Mouse (Mus musculus): Measurements from ENCODE around the gene Magi1. TPM values are rescaled to one million over a fixed set of nuclear protein-coding genes. Genes with fewer than 3 reads are reported as not detected.

Gene Magi1
- polyA plus RNA-seq, 1 experiment = 56.4 TPM

DNA sequence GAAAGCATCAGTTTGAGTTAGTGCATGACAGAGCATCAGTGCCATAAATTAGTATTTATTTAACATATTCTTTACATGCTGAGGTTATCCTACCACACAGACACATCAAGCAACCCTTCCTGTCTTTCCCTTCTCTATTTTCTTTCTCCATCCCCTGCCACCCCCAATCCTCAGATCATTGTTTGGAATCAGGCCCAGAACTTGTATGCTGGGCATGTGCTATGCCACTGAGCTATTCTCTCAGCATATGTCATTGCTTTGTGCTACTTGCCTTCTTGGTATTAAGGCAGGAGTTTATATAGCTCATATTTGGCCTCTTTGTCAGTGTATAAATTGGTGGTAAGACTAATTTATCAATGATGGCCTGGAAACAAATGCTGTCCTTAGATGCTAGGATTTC, 494.0 kb downstream of the Magi1 start:
- DNase-seq (ENCODE audit: extremely low spot score in 1 of 2, low spot score in 1 of 2) = peak in 1 of 2 experiments; percentile 67

DNA sequence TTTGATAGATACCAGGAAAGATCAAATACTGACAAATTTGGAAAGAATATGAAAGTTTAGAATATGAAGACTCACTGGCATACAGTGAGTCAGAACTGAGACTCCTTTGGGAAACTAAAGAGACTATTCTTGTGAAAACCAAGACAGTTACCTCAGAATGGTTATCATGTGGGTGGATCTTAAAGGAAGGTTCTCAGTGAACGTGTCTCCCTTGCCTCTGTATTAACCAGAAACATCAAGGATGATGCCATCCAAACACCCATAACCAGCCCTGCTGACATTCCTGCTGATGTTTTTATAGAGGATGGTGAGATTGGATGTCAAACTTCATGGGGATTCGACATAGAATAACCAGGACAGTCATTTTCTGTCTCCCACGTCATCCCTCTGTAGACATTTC, 496.7 kb downstream of the Magi1 start:
- peak in 1 of 2 experiments; percentile 50 for DNase-seq (ENCODE audit: extremely low spot score in 1 of 2, low spot score in 1 of 2)

DNA sequence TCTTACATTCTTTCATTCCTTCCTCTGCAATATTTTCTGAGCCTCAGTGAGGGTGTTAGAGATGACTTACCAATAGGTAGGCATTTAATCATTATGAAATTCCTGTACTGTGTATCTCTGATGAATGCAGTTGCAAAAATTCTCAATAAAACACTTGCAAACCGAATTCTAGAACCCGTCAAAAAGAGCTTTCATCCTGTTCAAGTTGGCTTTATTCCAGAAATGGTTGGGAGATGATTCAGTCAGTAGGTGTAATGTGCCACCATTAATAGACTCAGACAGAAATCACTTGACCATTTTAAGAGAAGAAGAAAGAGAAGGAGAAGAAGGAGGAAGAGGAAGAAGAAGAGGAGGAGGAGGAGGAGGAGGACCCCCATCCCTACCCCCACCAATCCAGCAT, 497.5 kb downstream of the Magi1 start:
- DNase-seq (ENCODE audit: extremely low spot score in 1 of 2, low spot score in 1 of 2) = no peak

DNA sequence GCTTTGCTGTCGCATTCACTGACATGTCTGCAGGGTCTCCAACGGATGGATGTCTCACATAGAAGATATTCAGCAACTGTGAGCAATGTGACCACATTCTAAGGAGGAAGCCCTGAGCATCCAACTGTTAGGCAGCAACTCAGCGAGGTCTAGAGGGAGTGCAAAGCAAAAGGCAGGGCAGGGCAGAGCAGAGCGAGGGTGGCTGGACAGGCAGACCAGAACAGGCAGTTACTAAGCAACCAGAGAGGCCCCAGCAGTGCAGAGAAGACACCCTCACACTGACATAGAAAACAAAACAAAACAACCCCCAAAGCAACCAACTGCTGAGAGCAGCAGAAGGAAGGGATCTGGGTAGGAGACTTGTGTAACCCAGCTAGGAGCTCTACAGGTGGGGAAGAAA, 512.6 kb downstream of the Magi1 start:
- DNase-seq (ENCODE audit: extremely low spot score in 1 of 2, low spot score in 1 of 2) = no peak

DNA sequence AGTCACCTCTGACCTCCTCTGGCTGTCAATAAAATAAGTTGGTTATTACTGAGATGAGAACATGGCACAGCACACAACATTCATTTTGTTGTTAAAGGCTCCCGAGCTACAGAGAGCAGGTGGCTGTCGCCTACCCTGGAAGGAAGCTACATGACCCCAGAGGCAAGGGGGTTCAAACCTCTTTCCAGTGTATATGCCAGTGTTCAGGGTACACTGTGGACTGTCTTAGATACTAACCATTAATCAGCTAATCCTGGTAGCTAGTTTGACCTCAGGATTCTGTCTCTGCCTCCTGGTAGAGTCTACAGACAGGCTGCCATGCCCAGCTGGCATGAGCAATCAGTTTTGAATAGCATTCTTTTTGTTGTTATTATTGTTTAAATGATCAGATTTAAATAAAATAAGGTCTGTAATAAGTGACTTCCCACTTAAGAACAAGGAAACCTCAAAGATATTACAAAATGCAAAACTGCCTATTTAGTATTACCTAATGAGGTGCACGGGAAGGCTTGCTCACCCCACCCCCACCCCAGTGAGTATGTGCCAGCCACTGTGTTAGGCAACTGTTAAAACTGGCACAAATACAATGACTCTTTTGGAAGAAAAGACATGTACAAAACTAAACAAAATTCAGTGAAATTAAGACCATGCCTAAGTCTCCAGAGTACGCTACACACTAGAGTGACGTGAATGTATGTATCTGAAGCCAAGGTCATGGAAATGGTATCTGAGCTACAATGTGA, 513.3 kb downstream of the Magi1 start:
- DNase-seq (ENCODE audit: extremely low spot score in 1 of 2, low spot score in 1 of 2) = no peak

DNA sequence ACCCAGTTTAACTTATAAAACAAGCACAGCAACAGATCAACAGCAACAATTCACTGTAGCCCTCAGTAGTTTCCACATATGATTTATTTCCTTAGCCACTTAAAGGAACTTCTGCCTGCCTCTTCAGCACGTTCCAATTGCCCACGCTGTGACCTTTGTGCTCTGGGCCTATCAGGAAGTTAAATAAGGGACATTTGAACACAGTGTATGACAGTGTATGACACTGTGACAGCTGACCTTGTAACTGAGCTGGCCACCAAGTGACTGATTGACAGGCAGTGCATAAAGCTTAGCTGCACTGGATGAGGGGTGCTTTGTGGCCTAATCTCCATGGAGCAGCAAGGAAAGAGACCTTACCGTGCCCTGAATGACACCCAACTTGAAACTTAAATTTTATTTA, 525.6 kb downstream of the Magi1 start:
- DNase-seq (ENCODE audit: extremely low spot score in 1 of 2, low spot score in 1 of 2) = no peak

DNA sequence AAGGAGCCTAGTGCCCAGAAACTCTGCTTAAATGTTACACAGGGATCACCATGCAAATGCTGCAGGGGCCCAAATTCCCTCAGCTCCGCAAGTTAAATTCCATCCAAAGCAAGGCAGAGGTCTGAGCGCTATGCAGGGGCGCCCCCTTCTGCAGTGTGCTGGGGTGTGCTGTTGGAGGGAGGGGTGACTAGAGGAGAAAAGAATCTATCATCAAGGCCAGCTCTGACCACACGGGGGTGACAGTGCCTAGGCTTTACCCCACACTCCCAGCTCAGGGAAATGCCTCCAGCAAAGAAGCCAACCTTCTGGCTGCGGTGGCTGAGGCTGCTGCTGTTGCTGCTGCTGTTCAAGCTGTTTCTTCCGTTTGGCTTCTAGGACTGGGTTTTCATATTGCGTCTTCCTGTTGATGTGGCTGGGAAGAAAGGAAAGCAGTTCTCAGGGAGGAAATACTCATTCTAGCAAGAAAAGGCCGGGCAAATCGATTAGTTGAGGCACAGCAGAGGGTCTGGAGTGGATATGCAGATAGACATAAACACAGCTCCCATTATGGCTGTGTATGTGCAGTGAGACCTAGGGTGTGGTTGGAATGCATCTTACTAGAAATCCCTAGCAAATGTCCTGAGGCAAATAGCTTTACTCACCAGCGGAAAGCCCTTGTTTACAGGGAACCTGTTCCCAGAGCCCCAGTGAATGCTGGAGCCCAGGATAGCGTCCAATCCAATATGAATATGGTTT, 526.2 kb downstream of the Magi1 start:
- DNase-seq (ENCODE audit: extremely low spot score in 1 of 2, low spot score in 1 of 2) = peak; percentile 76 to 93

DNA sequence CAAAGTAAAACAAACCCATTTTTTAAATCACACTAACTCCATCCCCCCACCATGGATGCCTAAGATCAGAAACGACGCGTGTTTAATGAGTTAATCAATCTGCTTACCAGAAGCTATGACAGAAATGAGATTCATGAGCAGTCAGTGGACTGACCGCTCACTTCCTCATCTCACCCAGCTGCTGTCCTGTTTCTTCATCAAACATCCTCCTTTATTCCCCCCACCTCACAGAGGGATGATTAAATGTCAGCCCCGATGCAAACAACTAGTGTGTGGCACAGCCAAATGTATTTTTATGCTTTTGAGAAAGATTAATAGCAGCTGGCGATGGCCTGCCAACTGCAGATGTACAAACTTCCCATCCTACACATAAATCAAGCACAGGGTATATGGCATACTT, 540.6 kb downstream of the Magi1 start:
- DNase-seq (ENCODE audit: extremely low spot score in 1 of 2, low spot score in 1 of 2) = no peak

DNA sequence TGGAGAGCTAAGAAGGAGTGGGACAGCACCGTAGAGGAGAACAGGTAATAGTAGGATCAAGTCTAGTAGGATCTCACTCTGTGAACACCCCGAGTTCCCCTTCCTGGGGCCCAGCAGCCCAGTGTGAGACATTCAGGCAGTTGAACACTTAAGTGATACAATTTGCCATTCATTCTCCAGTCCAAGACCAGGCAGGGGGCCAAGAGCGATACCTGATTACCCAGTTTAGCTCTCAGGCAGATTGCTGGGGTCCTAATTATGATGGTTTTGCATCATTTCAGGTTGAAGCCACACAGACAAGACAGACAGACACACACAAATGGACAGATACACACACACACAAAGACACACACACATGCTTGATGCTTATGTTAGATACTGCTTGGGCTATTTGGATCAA, 543.9 kb downstream of the Magi1 start:
- no peak for DNase-seq (ENCODE audit: extremely low spot score in 1 of 2, low spot score in 1 of 2)

DNA sequence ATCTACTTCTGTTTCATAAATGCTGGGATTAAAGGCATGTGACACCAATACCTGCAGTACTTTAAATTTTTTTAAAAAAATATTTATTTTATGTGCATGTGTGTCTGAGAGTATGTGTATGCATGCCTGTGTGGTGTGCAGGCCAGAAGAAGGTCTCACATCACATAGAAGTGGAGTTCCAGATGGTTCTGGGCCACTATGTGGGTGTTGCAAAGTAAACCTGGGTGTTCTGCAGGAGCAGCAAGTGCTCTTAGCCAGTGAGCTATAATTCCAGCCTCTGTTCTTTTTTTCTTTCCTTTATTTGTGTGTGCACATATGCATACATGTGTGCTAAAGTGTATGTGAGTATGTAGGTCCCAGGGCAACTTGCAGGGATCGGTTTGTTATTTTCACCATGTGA, 546.6 kb downstream of the Magi1 start:
- DNase-seq (ENCODE audit: extremely low spot score in 1 of 2, low spot score in 1 of 2) = no peak

DNA sequence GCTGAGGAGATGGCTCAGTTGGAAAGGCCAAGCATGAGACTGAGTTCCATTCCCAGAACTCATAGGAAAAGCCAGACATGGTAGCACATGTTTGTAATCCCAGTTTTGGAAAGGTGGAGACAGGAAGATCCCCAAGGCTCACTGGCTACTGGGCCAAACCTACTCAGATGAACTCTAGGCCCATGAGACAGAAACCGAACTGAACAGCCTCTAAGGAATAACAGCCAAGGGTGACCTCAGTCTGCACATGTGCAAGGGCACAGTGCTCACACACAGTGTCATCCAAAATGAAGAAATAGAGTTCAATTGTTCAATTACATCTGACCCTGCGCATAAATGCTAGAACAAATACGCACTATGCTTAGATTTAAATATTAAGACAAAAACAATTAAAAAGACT, 547.6 kb downstream of the Magi1 start:
- DNase-seq (ENCODE audit: extremely low spot score in 1 of 2, low spot score in 1 of 2) = no peak

DNA sequence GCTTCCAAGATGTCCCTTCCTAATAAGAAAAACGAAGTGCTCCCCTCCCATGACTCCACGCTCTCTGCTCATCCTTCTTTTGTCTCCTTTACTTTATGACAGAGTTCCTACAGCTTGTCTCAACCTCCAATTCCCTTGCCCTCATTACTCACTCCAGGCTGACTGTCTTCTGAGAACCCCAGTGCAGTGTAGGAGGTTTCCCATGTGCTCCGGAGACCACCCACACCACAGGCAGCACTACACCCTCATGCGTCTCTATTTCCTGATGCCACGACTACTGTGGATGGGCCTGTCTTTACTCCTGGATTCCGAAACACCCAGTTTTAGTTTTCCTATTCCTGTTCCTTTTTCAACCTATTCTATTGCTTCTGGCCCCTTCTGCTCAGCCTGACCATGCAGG, 549.9 kb downstream of the Magi1 start:
- DNase-seq (ENCODE audit: extremely low spot score in 1 of 2, low spot score in 1 of 2) = peak in 1 of 2 experiments; percentile 68

DNA sequence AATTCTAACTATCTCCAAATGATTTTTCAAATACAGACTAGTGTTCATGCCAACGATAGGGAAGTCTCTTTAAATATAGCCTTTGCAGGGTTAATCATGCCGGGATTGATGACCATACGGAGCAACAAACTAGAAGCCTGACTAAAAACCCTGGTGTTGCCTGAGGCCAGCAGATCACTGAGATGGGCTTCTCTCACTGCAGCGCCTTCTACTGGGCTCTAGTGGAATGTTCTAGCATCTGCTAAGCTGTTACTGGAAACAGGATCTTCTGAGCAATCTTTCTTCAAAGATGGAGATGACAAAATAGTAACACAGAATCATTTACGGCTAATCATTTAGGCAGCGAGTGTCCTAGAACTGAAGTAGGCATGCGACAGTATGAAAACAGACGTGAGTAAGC, 554.0 kb downstream of the Magi1 start:
- no peak for DNase-seq (ENCODE audit: extremely low spot score in 1 of 2, low spot score in 1 of 2)

DNA sequence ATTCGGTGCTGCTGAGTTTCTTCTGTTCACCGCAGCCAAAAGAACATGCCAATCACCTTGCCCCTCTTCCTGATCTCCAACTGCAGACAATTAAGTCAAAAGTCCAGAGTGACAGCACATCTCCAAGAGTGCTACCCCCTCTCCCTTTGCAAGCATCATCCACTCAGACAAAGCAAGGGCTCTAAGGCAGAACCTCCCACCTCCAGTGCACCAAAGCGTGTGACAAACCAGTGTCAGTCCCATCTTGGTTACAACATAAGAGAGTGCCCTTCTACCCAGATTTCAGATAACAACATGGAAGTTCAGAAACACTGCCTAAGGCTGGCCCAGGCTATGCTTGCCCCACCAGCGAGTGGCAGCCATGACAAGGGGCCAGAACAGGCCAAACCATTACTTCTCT, 554.9 kb downstream of the Magi1 start:
- no peak for DNase-seq (ENCODE audit: extremely low spot score in 1 of 2, low spot score in 1 of 2)

DNA sequence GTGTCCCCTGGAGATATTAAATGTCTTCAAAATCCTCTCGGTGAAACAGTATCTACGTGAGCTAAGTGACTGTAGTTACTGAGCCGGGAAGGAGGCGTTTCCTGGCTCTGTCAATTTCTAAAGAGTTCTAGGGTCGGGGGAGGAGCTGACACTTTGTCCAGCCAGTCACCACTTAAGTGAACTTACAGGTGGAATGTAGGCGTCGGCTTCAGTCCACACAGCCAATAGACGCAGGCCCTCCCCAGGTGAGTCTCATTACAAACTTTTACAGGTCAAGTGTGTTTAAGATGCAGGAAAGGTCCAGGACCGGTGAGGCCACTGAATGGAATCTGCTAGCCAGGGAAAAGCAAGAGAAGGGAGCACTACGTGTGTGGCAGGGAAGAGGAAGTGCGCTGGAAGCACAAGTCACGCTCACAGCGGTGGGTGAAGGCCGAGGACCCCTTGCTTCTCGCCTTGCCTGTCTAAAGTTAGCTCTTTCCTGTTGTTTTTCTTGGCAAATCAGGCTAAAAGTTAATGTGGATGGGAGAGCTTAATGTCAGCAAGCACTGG, 556.0 kb downstream of the Magi1 start:
- no peak for DNase-seq (ENCODE audit: extremely low spot score in 1 of 2, low spot score in 1 of 2)

DNA sequence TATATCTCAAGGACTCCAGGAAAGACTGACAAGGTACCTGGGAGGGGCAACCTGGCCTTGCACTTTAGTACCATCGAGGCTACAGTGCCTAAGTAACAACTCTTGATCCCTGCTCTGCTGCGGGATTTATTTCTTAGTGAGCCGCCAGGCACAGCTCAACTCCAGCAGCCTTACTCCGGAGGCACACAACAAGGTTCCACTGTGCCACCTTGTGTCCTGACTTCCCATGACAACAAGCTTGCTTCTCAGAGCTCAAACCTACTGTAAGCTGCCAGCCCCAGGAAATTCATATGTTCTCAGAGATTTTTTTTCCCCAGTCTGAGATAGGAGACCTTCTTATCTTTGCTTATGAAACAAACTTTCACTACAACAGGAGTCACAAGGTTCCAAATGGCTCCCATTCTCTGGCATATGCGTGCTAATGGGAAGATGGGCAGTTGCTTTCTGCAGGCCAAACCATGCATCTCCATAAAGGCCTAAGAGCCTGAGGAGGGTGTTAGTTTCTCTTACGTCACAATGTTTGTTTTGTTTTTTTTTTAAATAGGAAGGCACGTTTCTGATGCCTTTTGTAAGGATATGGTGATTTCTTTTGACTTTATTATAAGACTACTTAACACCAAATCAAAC, 556.8 kb downstream of the Magi1 start:
- DNase-seq (ENCODE audit: extremely low spot score in 1 of 2, low spot score in 1 of 2) = peak in 1 of 2 experiments; percentile 59

DNA sequence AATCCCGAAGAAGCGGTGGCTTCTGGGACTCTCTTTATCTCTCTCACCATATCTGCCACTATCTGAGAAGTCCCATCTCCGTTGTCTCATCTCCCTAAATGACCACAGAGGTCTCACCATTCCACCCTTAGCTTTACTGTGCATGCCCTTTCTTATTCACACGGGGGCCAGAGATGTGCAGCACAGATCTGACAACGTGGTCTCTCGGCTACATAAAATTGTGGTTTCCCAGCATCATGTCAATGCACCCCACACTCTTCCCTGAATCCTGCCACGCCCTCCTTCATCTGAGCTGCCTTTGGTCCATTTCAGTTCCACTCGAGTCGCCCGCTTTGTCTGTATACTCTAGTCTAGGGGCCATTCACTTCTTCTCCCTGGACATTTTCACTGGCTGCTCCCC, 557.6 kb downstream of the Magi1 start:
- DNase-seq (ENCODE audit: extremely low spot score in 1 of 2, low spot score in 1 of 2) = no peak

DNA sequence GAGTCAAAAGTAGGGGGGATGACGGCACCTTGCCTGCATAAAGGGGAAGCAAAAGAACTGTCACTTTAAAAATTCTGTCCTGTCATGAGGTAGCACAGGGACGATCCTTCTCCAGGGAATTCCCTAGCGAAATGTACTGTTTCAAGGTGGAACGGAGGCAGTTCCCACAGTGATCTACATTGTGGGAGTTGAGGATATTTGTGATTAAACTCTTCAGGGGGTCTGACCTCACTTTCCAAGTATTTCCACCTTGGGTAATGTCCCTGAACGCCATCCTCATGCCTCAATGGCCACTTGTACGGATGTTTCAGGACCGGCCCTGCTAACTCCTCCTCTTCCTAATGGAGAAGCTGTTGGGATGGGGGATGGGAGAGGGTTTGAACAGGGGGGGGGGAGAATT, 559.0 kb downstream of the Magi1 start:
- DNase-seq (ENCODE audit: extremely low spot score in 1 of 2, low spot score in 1 of 2) = no peak

DNA sequence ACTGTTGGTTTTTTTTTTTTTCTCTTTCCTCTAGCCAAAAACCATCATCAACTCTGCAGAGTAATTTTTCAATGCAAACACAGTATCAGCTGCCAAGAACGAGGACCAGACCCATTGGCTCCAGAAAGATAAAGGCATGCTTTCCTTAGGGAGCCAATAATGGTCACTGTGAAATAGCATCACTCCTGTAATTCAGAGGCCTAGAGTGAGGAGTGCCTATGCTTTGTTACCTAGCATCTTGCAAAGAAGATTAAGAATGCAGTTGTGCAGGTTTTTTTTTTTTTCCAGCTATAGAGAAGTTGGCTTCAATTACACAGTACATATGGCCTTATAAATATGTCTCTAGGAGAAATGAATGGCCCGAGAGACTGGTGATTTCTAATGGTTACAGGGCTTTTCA, 560.5 kb downstream of the Magi1 start:
- no peak for DNase-seq (ENCODE audit: extremely low spot score in 1 of 2, low spot score in 1 of 2)

DNA sequence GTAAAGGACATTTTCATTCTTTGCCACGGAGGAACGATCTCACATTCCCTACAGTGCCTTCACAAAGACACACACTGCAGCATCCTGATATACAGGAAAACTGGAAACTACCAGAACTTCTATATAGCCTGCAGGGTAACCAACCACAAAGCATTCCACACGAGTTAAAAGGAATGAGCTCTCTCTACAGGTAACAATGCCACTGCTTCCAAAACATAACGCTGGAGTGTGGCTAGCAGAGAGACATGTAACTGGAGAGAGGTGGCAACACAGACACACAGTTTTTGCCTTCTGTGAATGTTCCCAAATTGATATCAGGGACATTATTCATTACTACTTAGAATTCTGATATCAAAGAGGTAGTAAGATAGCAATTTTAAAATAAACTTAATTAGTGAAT, 564.2 kb downstream of the Magi1 start:
- DNase-seq (ENCODE audit: extremely low spot score in 1 of 2, low spot score in 1 of 2) = no peak

DNA sequence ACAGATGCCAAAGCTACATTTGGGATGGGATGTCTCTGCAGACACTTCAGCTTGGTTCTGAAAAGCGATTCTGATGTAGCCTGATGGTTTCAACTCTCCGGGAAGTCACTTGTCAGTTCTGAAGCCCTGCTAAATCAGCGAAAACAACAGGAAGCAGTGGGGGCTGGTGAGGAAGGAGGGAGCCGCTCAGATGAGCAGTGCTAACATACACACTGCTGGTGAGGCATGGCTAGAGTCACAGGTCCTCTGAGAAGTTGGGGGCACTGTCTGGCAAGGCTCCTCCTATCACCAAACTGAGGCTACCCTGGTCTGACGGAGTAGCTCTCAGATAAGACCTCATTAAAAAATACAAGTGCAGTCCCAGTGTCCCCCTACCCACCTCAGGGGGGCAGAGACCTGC, 565.3 kb downstream of the Magi1 start:
- DNase-seq (ENCODE audit: extremely low spot score in 1 of 2, low spot score in 1 of 2) = no peak

Measured in frontal cortex, adult 2 months (tissue).